Mouse (Mus musculus) testis, adult 10 weeks (tissue): ENCODE results near the gene Adgrg5. TPM values are rescaled to one million over a fixed set of nuclear protein-coding genes. Genes with fewer than 3 reads are reported as not detected.

Experiments used
- polyA plus RNA-seq: library from polyadenylated mRNA; stranded (reverse); fragments of 350-450 nt; fragmentation: Illumina TruSeq; extraction: RNeasy Lipid Tissue Mini Kit (QIAGEN cat#74804); gene quantifications from one replicate; pipeline ENCODE4 v1.2.3, GENCODE M21; 2014; ENCODE audit warnings: low read depth, low replicate concordance

The Adgrg5 gene
- polyA plus RNA-seq, result not detected

DNA sequence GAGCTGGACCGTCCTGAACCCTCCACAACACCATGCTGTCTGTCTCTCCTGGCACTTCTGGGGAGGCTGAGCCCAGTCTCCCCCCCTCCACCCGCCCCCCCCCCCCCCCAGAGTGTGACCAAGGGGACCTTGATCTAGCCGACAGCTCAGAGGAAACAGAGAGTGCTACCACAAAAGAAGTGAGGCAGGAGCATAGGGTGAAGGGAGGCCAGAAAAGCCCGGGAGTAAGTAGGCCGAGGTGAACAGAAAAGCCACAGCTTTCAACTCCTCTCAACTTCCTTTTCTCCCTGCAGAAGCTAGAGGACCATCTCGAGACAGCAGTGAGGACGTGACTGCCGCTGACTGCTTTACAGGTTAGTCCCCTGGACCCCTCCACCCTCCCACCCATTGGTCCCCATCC lies at the start of gene Adgrg5:
Gene Adgrg5, plus strand, starts transcription at position 290 of the 400 bp plus-strand sequence.

DNA sequence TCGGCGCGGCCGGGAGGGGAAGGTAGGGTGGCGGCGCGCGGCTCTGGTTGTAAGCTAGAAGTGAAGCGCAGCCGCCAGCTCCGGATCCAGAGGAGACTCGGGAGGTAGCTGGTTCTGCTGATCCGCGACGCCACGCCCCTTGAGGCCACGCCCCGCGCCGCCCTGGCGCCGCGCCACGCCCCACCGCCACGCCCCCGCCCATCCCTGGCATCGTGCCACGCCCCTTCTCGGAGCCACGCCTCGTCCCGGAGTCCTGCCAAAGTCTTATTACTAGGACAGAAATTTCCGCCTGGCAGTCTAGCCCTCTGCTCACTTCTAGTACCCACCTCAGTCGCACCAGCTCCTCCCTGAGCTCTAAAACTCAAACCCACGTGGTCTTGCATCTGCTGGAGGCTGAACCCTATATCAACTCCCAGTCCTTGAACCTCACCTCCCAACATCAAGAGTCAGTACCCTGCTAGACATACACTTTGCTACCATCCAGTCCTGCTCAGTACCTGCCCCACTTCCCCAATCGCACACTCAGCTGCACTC lies 47.2 kb upstream of the Adgrg5 start, which contains the start of gene Dok4:
Gene Dok4, minus strand, starts transcription at position 134 of the 534 bp plus-strand sequence.

DNA sequence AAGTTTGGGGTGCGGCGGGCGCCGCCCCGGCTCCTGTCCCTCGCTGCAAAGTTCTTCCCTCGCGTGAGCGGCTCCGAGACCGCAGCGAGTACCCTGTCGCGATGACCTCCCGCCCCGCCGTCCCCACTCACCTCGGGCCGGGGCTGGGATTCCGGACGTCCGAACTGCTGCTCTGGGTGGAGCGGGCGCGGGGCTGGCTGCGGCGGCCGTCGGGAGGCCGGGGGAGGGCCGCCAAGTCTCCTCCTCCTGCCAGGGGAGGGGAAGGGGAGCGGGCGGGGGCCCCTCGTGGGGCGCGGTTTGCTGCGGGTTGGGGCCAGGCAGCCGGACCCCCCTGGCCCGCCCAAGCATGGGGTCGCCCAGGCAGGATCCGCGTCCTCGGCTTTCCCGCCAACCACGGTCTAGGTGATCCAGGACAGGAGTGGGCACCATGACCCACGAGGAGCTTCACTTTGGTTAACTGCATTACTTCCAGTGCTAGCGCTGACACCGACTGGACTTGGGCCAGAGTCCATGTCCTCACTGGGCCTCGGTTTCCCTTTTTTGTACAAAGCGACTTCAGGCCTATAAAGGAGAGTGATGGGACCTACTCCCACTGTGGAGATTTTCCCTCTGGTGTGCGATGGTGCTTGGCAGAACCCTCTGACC lies 5.5 kb upstream of the Adgrg5 start, which contains the start of gene Ccdc102a:
Gene Ccdc102a, minus strand, starts transcription at position 248 of the 645 bp plus-strand sequence.

DNA sequence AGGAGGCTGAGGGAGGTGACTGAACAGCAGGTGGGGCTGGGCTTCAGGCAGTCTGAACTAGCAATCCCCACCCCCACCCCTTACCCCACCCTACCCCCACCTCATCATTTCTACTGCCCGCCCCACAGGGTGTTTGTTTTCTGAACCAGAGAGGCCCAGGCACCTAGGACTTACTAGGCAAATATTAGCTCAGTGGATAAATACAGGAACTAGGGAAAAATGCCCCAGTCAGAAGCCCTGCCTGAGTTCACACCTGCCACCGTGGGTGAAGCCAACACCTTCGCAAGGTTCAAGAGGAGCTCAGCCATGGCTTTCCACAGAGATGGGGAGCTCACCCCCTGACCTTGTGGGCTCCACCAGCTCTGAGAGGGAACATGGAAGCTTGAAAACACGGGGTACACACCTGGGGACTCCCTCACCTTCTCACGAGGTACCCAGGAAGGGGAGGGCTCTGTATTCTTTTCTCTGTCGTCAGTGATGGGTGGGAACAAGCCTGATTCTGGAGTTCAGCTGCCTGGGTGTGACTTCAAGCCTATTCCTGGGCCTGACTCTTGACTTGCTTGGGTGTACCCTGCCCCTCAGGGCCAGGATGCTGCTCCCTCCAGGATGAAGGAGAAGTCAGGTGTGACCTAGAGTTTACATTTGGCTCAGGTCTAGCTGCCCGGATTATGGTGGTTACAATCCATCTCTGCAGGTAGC lies 51.1 kb downstream of the Adgrg5 start, which contains the start of gene Adgrg1:
Gene Adgrg1, plus strand, starts transcription at position 285 of the 699 bp plus-strand sequence.

Other genes with a start within 250 kb of the Adgrg5 start
- gene Pllp, start 227.4 kb upstream of the Adgrg5 start, polyA plus RNA-seq, result not detected
- 1.9 TPM for gene Ccl22, start 178.1 kb upstream of the Adgrg5 start, polyA plus RNA-seq
- 0.35 TPM for gene Cx3cl1, start 151.7 kb upstream of the Adgrg5 start, polyA plus RNA-seq
- gene Ccl17, start 113.2 kb upstream of the Adgrg5 start, polyA plus RNA-seq, result not detected
- gene Coq9, start 85.4 kb upstream of the Adgrg5 start, polyA plus RNA-seq, result 7.5 TPM
- gene Ciapin1, start 85.3 kb upstream of the Adgrg5 start, polyA plus RNA-seq, result 11.3 TPM
- 4.5 TPM for gene Polr2c, start 66.2 kb upstream of the Adgrg5 start, polyA plus RNA-seq
- gene Dok4, start 47.4 kb upstream of the Adgrg5 start, polyA plus RNA-seq, result 0.10 TPM
- not detected for gene Ccdc102a, start 5.6 kb upstream of the Adgrg5 start, polyA plus RNA-seq
- gene Adgrg1, start 51.1 kb downstream of the Adgrg5 start, polyA plus RNA-seq, result 3.3 TPM
- gene Adgrg3, start 94.0 kb downstream of the Adgrg5 start, polyA plus RNA-seq, result not detected
- gene Drc7, start 131.4 kb downstream of the Adgrg5 start, polyA plus RNA-seq, result 10.0 TPM
- gene Katnb1, start 157.5 kb downstream of the Adgrg5 start, polyA plus RNA-seq, result 1.5 TPM